Mouse (Mus musculus): Measurements from ENCODE around the gene Rad18. TPM values are rescaled to one million over a fixed set of nuclear protein-coding genes. Genes with fewer than 3 reads are reported as not detected.

Rad18 gene
- 76.2 TPM for polyA plus RNA-seq (2017; shearing (Covaris generic))

DNA sequence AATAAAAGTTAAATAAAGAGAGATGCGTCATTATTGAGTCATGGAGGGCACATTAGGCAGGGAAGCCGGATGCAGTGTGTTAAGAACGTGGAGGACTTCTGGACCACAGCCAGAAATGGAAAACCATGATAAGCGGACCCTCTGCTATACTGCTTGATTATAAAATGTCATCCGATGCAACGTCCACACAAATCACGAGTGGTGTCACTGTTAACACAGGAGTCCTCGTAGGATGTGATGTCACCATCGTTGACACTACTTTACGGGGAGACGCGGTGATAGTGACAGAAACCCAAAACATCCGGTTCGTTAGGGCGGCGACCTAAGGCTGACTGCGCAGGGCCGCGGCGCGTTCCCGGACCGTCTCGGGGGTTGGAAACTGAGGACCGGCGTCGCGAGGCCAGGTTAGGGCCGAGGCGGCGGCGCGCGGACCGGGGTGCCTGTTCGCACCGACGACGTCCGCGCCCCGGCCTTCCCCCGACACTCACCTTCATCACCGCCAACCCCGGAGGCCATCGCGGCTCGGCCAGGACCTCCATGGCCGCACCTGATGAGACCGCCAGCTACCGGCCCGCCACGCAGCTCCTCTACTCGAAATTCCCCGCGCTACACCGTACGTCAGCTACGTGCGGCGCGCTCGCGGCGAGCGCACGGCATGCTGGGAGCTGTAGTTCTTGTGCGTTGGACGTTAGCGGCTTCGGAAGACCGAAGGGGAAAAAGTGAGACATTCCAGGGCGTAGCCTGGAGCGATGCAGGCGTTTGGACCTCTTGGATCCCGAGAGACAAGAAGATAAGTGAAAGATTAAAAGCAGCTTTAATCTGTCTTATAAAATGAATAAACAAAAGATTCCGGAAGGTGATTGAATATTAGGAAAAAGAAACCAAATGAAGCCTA, at the start of gene Rad18:
Gene Rad18, minus strand, starts transcription at position 631 of the 895 bp plus-strand sequence.

Other genes starting within 250 kb of the Rad18 start
- not detected for gene Cav3, start 237.2 kb downstream of the Rad18 start, polyA plus RNA-seq (2017; shearing (Covaris generic))
- 0.16 TPM for gene Oxtr, start 206.7 kb downstream of the Rad18 start, polyA plus RNA-seq (2017; shearing (Covaris generic))

Data from effector memory CD4-positive, alpha-beta T cell, adult 7 months (primary cell).